9 mouse cellular contexts compared by ENCODE assay signal in genomic region chr14:100753951-100754350, GRCm38 (mm10).
A peak's percentile ranks its signal among the peaks of the same experiment; 100 is the strongest.
DNase-seq lines count a peak whose midpoint lies in the region; ATAC-seq and TF ChIP-seq lines count a peak whose summit lies in the region.
"Had no signal": no experiment of that assay in that cellular context is flagged by ENCODE, and none has a peak within 500 bp of the region (broad histone marks: within the 10 kb centered on the region; RNA-seq: fewer than 3 reads in every experiment).

No protein-coding gene starts in this region.

- no peak for TF ChIP-seq POLR2A in lung, adult 2 months (IDR thresholded peaks at IDR 0.05; ENCODE audit: borderline replicate concordance, extremely low read depth, low read depth, low read length)
- TF ChIP-seq POLR2A in cortical plate, adult 2 months (IDR thresholded peaks at IDR 0.05; ENCODE audit: extremely low read depth, insufficient read depth, low read length): no peak

- H3K27me3 ChIP-seq in forebrain, embryonic 10.5 days (ENCODE audit: poor library complexity, severe bottlenecking): no peaks in the 10 kb centered on the region
- no peaks in the 10 kb centered on the region for H3K27me3 ChIP-seq in forebrain, embryonic 16.5 days (replicated peaks; ENCODE audit: control insufficient read depth, insufficient read depth, low read length)
- no peaks in the 10 kb centered on the region for H3K27me3 ChIP-seq in midbrain, postnatal 0 days (ENCODE audit: insufficient read depth, low read length)
- H3K27me3 ChIP-seq: liver, embryonic 13.5 days had no signal

- ATAC-seq in forebrain, embryonic 16.5 days: no peak
- ATAC-seq in midbrain, postnatal 0 days (ENCODE audit: low FRiP score): no peak

- no peak overlapping the region for H3K9ac ChIP-seq in forebrain, embryonic 16.5 days (replicated peaks; ENCODE audit: low read depth, low read length)
- no peak overlapping the region for H3K9ac ChIP-seq in midbrain, postnatal 0 days (replicated peaks; ENCODE audit: low read length, poor library complexity, severe bottlenecking)
- H3K9ac ChIP-seq: liver, embryonic 13.5 days had no signal

- H3K4me3 ChIP-seq in forebrain, embryonic 10.5 days: no peak overlapping the region
- no peak overlapping the region for H3K4me3 ChIP-seq in forebrain, embryonic 16.5 days (replicated peaks; ENCODE audit: low read length)
- H3K4me3 ChIP-seq in lung, adult 2 months (replicated peaks; ENCODE audit: extremely low read depth, low read depth, low read length): no peak overlapping the region
- no peak overlapping the region for H3K4me3 ChIP-seq in cortical plate, adult 2 months (ENCODE audit: insufficient read depth, low read length)
- H3K4me3 ChIP-seq in midbrain, postnatal 0 days (ENCODE audit: low read depth, low read length): no peak overlapping the region
- H3K4me3 ChIP-seq: liver, embryonic 13.5 days had no signal

- H3K9me3 ChIP-seq in forebrain, embryonic 10.5 days: no peaks in the 10 kb centered on the region
- no peaks in the 10 kb centered on the region for H3K9me3 ChIP-seq in forebrain, embryonic 16.5 days (ENCODE audit: control insufficient read depth, low read length)
- H3K9me3 ChIP-seq in midbrain, postnatal 0 days (ENCODE audit: low read length): no peaks in the 10 kb centered on the region
- H3K9me3 ChIP-seq: liver, embryonic 13.5 days had no signal

- peak; percentile 32; the same call in 1 of the 2 replicates for TF ChIP-seq CTCF in lung, adult 2 months (IDR thresholded peaks at IDR 0.05; ENCODE audit: insufficient read depth, low read length)
- 0 out of 2 replicates have a peak, but pooled peaks have one; percentile 19 for TF ChIP-seq CTCF in cortical plate, adult 2 months (IDR thresholded peaks at IDR 0.05; ENCODE audit: extremely low read depth, insufficient read depth, low read length)
- TF ChIP-seq CTCF in midbrain, postnatal 0 days (IDR thresholded peaks at IDR 0.05): peak; percentile 56

- peak; percentile 45 for DNase-seq in forebrain, embryonic 10.5 days (ENCODE audit: extremely low spot score, low spot score)
- DNase-seq in lung, adult 2 months: no peak
- no peak for DNase-seq in lung, adult 18-20 months
- DNase-seq in midbrain, postnatal 0 days (ENCODE audit: low spot score): peak; percentile 25
- no peak for DNase-seq in urinary bladder, postnatal 4 days (ENCODE audit: low spot score in 2 of 2)
- no peak for DNase-seq in MN1 (ENCODE audit: low spot score)
- DNase-seq: liver, embryonic 13.5 days had no signal

- no peak overlapping the region for H3K4me2 ChIP-seq in forebrain, embryonic 16.5 days (ENCODE audit: low read length)
- H3K4me2 ChIP-seq in midbrain, postnatal 0 days (ENCODE audit: low read depth, low read length, poor library complexity, severe bottlenecking): no peak overlapping the region
- H3K4me2 ChIP-seq: liver, embryonic 13.5 days had no signal

- 30% methylated on average over 2 of the region's 2 CpGs for WGBS in forebrain, embryonic 10.5 days
- 33% methylated on average over 2 of the region's 2 CpGs for WGBS in forebrain, embryonic 16.5 days
- WGBS in lung, adult 2 months: 47% methylated on average over 2 of the region's 2 CpGs
- 45% methylated on average over 2 of the region's 2 CpGs for WGBS in midbrain, postnatal 0 days

- peaks cover 20% of the 10 kb centered on the region for H3K4me1 ChIP-seq in forebrain, embryonic 10.5 days
- H3K4me1 ChIP-seq in forebrain, embryonic 16.5 days (replicated peaks; ENCODE audit: control insufficient read depth, insufficient read depth, low read length): peaks cover 19% of the 10 kb centered on the region
- H3K4me1 ChIP-seq in lung, adult 2 months (ENCODE audit: control insufficient read depth, insufficient read depth, low read length): no peaks in the 10 kb centered on the region
- peaks cover 1% of the 10 kb centered on the region; the same call in 1 of the 2 replicates for H3K4me1 ChIP-seq in cortical plate, adult 2 months (ENCODE audit: control insufficient read depth, insufficient read depth, low read length)
- H3K4me1 ChIP-seq in midbrain, postnatal 0 days (ENCODE audit: insufficient read depth, low read length): 0 out of 2 replicates have a peak, but pooled peaks cover 3% of the 10 kb centered on the region
- H3K4me1 ChIP-seq: liver, embryonic 13.5 days had no signal

- H3K36me3 ChIP-seq in forebrain, embryonic 10.5 days (replicated peaks): no peaks in the 10 kb centered on the region
- H3K36me3 ChIP-seq in forebrain, embryonic 16.5 days (ENCODE audit: control insufficient read depth, insufficient read depth): no peaks in the 10 kb centered on the region
- H3K36me3 ChIP-seq in midbrain, postnatal 0 days (ENCODE audit: insufficient read depth, low read length): no peaks in the 10 kb centered on the region
- H3K36me3 ChIP-seq: liver, embryonic 13.5 days had no signal

- H3K27ac ChIP-seq in forebrain, embryonic 10.5 days: no peak overlapping the region
- H3K27ac ChIP-seq in forebrain, embryonic 16.5 days (ENCODE audit: low read length): no peak overlapping the region
- H3K27ac ChIP-seq in cortical plate, adult 2 months (ENCODE audit: insufficient read depth, low read length): no peak overlapping the region
- H3K27ac ChIP-seq in midbrain, postnatal 0 days (ENCODE audit: low read depth, low read length): no peak overlapping the region
- H3K27ac ChIP-seq: liver, embryonic 13.5 days had no signal

Comparison
In these comparisons a context has a peak if more than half of its experiments do, and no peak if none do; other contexts are left out.
1. DNase-seq: peak in forebrain, embryonic 10.5 days (single experiment) and midbrain, postnatal 0 days (single experiment); none in lung, adult 2 months (single experiment), lung, adult 18-20 months (0 of 2), urinary bladder, postnatal 4 days (0 of 2) and MN1 (single experiment).
2. Peak in every context shown above with its lines, with median percentiles within 50 percentile points of each other: CTCF ChIP-seq.